Mouse (Mus musculus) MEL (cell line): ENCODE measurements around the gene Tox3. TPM values are rescaled to one million over a fixed set of nuclear protein-coding genes. Genes with fewer than 3 reads are reported as not detected.

Experiments
- DNase-seq: peaks from one replicate; pipeline ENCODE4 v3.0.0; 2011; ENCODE audit warnings: low read depth, low spot score
- H3K27ac ChIP-seq: 2 replicates; pipeline ENCODE4 v1.5.1; 2012; ENCODE audit warnings: low read depth, mild to moderate bottlenecking, control low read depth, low read length, moderate library complexity; ENCODE audit not compliant: control insufficient read depth
- H3K27me3 ChIP-seq, 2 experiments: fragments of 150-350 bp in 1 of 2; sonication (generic) in 1 of 2; 2 replicates each; pipeline ENCODE4 v1.6.1; 2012; ENCODE audit warnings: low read length in 2 of 2, mild to moderate bottlenecking in 2 of 2, improper control_type of control experiment in 1 of 2, moderate library complexity in 1 of 2; ENCODE audit not compliant: insufficient read depth in 2 of 2, control insufficient read depth in 1 of 2
- H3K36me3 ChIP-seq, 2 experiments: 2 replicates each; pipeline ENCODE4 v1.6.1; 2012 to 2014; ENCODE audit warnings: low read length in 2 of 2, improper control_type of control experiment in 1 of 2, inconsistent platforms in 1 of 2, mild to moderate bottlenecking in 1 of 2; ENCODE audit not compliant: insufficient read depth in 2 of 2, control insufficient read depth in 1 of 2
- H3K4me1 ChIP-seq, 2 experiments: fragments of 150-350 bp in 1 of 2; sonication (generic) in 1 of 2; 2 replicates each; pipeline ENCODE4 v1.6.1; 2012; ENCODE audit warnings: low read length in 2 of 2, improper control_type of control experiment in 1 of 2, mild to moderate bottlenecking in 1 of 2; ENCODE audit not compliant: insufficient read depth in 2 of 2, control insufficient read depth in 1 of 2
- H3K4me3 ChIP-seq, 2 experiments: fragments of 150-350 bp in 1 of 2; sonication (generic) in 1 of 2; 2 replicates each; pipeline ENCODE4 v1.5.1; 2012; ENCODE audit warnings: low read depth in 2 of 2, low read length in 2 of 2, mild to moderate bottlenecking in 2 of 2, moderate library complexity in 2 of 2, control low read depth in 1 of 2, improper control_type of control experiment in 1 of 2; ENCODE audit not compliant: control insufficient read depth in 1 of 2, insufficient read depth in 1 of 2
- H3K79me2 ChIP-seq: 2 replicates; pipeline ENCODE4 v1.6.1; 2012; ENCODE audit warnings: mild to moderate bottlenecking, low read length, moderate library complexity; ENCODE audit not compliant: control insufficient read depth, poor library complexity, insufficient read depth
- H3K9ac ChIP-seq: 2 replicates; pipeline ENCODE4 v1.6.1; 2012; ENCODE audit warnings: low read depth, mild to moderate bottlenecking, control low read depth, low read length, moderate library complexity; ENCODE audit not compliant: control insufficient read depth, poor library complexity, severe bottlenecking
- H3K9me3 ChIP-seq: fragments of 150-350 bp; sonication (generic); replicated peaks from 2 replicates; pipeline ENCODE4 v1.6.1; 2012; ENCODE audit warnings: mild to moderate bottlenecking, low read length, improper control_type of control experiment, moderate library complexity; ENCODE audit not compliant: insufficient read depth
- BHLHE40 ChIP-seq: IDR thresholded peaks from 2 replicates; pipeline ENCODE4 v1.6.1; 2012; ENCODE audit warnings: low read depth, mild to moderate bottlenecking, inconsistent platforms, low read length, improper control_type of control experiment, borderline replicate concordance
- CHD2 ChIP-seq: IDR thresholded peaks from 2 replicates; pipeline ENCODE4 v1.6.1; 2011; ENCODE audit warnings: low read length, improper control_type of control experiment
- CTCF ChIP-seq, 3 experiments: IDR thresholded peaks in 2 of 3; conservative IDR thresholded peaks in 1 of 3; 2 replicates each; pipeline ENCODE4 v1.5.1; 2011 to 2012; ENCODE audit warnings: low read length in 3 of 3, low read depth in 2 of 3, mild to moderate bottlenecking in 2 of 3, improper control_type of control experiment in 1 of 3, inconsistent platforms in 1 of 3, mixed read lengths in 1 of 3, moderate library complexity in 1 of 3; ENCODE audit not compliant: control insufficient read depth in 1 of 3, insufficient read depth in 1 of 3, poor library complexity in 1 of 3, severe bottlenecking in 1 of 3
- E2F4 ChIP-seq: IDR thresholded peaks from 2 replicates; pipeline ENCODE4 v1.6.1; 2011; ENCODE audit warnings: low read depth, low read length, improper control_type of control experiment, borderline replicate concordance
- EP300 ChIP-seq, 2 experiments: IDR thresholded peaks; 2 replicates each; pipeline ENCODE4 v1.6.1; 2011; ENCODE audit warnings: improper control_type of control experiment in 2 of 2, low read length in 2 of 2, low read depth in 1 of 2, mild to moderate bottlenecking in 1 of 2
- JUND ChIP-seq: IDR thresholded peaks from 2 replicates; pipeline ENCODE4 v1.6.1; 2011; ENCODE audit warnings: low read depth, mild to moderate bottlenecking, improper control_type of control experiment, low read length
- KAT2A ChIP-seq: conservative IDR thresholded peaks from 2 replicates; pipeline ENCODE4 v1.6.1; 2012; ENCODE audit warnings: low read depth, low read length, improper control_type of control experiment, inconsistent platforms
- MAFK ChIP-seq: IDR thresholded peaks from 2 replicates; pipeline ENCODE4 v1.6.1; 2011; ENCODE audit warnings: low read depth, mild to moderate bottlenecking, low read length, improper control_type of control experiment, borderline replicate concordance
- MAX ChIP-seq: IDR thresholded peaks from 2 replicates; pipeline ENCODE4 v1.6.1; 2011; ENCODE audit warnings: low read length, improper control_type of control experiment
- MXI1 ChIP-seq: IDR thresholded peaks from 2 replicates; pipeline ENCODE4 v1.6.1; 2011; ENCODE audit warnings: mild to moderate bottlenecking, low read depth, low read length, improper control_type of control experiment
- POLR2A ChIP-seq, 2 experiments: IDR thresholded peaks; 2 replicates each; pipeline ENCODE4 v1.6.1; 2011 to 2012; ENCODE audit warnings: low read length in 2 of 2, mild to moderate bottlenecking in 2 of 2, control low read depth in 1 of 2, improper control_type of control experiment in 1 of 2, low read depth in 1 of 2, moderate library complexity in 1 of 2; ENCODE audit not compliant: control insufficient read depth in 1 of 2, insufficient read depth in 1 of 2, poor library complexity in 1 of 2
- RAD21 ChIP-seq: IDR thresholded peaks from 2 replicates; pipeline ENCODE4 v1.6.1; 2011; ENCODE audit warnings: mild to moderate bottlenecking, low read depth, low read length, improper control_type of control experiment
- SIN3A ChIP-seq: IDR thresholded peaks from 2 replicates; pipeline ENCODE4 v1.6.1; 2012; ENCODE audit warnings: low read length, improper control_type of control experiment, inconsistent platforms
- USF1 ChIP-seq: IDR thresholded peaks from 2 replicates; pipeline ENCODE4 v1.6.1; 2014; ENCODE audit warnings: low read depth, mild to moderate bottlenecking, inconsistent platforms, low read length, improper control_type of control experiment, moderate library complexity
- ZC3H11A ChIP-seq: IDR thresholded peaks from 2 replicates; pipeline ENCODE4 v1.6.1; 2012; ENCODE audit warnings: low read depth, mild to moderate bottlenecking, inconsistent platforms, low read length, improper control_type of control experiment
- polyA plus RNA-seq, 2 experiments: library from polyadenylated mRNA; stranded (reverse) in 1 of 2; unstranded in 1 of 2; fragments of >175 nt in 1 of 2; fragments of >200 nt in 1 of 2; gene quantifications; 2 replicates each; pipeline versions ENCODE4 v1.2.1 to v1.2.4; 2012; ENCODE audit warnings: low replicate concordance in 2 of 2, low read depth in 1 of 2; ENCODE audit not compliant: insufficient read length in 2 of 2, insufficient read depth in 1 of 2, missing spikeins in 1 of 2
- total RNA-seq: library from RNA; depleted of rRNA; stranded (reverse); fragments of 300-350 nt; gene quantifications from 2 replicates; pipeline ENCODE4 v1.2.3, GENCODE M21; 2012

Tox3 gene
- total and polyA plus RNA-seq, 3 experiments, result not detected

DNA sequence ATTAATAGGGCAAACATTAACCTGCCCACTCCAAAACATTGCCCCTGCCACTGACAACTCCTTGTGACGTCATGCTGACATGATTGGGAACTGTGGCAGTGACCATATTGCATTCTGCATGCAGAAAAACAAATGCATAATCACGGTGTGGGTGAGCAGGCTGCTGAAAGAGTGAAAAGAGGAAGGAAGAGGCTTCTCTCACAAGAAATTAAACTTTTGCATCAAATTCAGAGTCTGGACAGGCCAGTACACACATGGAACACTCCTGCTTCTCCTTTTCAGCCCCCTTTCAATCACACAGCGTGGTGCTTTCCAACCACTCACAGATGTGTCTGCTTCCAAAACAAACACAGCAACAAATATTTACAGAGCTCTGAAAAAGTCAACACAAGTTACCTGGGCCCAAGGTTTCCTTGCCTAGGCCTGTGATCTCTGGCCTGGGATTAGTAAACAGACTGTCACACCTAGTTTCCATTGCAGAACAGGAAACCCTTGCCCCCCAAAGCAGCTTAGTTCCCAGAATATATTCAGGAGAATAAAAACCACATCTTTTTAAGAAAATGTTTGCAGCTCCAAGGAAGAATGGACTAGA, 43.4 kb upstream of the Tox3 start:
- Histone ChIP-seq H3K36me3 (no peaks in the 10 kb centered on the region), H3K27me3 (no peaks in the 10 kb centered on the region), H3K27ac (no peak overlapping the region), H3K4me3 (no peak overlapping the region), H3K9ac (no peak overlapping the region), H3K4me1 (no peaks in the 10 kb centered on the region), H3K79me2 (no peaks in the 10 kb centered on the region), H3K9me3 (no peaks in the 10 kb centered on the region)
- no peak for DNase-seq
- TF ChIP-seq USF1 (no peak), KAT2A (no peak), POLR2A (IDR thresholded peaks at IDR 0.05; ENCODE audit: control insufficient read depth in 1 of 2, insufficient read depth in 1 of 2, low read depth in 1 of 2, low read length in 2 of 2, poor library complexity in 1 of 2) (no peak), CHD2 (no peak), SIN3A (no peak)

DNA sequence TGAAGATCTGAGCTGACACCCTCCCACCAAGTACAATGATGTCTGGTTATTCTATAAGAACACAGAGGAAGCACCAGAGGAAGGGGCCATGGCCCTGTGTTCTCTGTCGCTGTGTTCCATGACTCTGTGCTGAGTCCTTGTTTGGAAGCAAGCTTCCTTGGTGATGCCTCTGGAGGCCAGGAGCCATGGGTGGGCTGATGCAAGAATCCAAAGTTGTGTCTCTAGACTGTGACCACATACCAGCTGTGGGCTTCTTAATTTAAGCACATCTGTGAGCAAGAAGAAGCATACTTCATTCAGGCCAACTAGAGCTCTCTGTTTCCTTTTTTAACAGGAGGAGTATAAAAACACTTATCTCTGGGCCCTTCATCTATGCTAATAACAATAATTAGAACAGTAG, 42.7 kb upstream of the Tox3 start:
- H3K36me3 ChIP-seq, result no peaks in the 10 kb centered on the region
- no peak overlapping the region for H3K9ac ChIP-seq
- TF ChIP-seq MAFK, result no peak
- no peak for TF ChIP-seq MXI1
- TF ChIP-seq EP300 (IDR thresholded peaks at IDR 0.05; ENCODE audit: low read depth in 1 of 2, low read length in 2 of 2), result no peak
- TF ChIP-seq SIN3A, result no peak
- no peak for TF ChIP-seq CTCF (IDR thresholded peaks at IDR 0.05 in 2 of 3, conservative IDR thresholded peaks at IDR 0.05 in 1 of 3; ENCODE audit: control insufficient read depth in 1 of 3, insufficient read depth in 1 of 3, low read depth in 2 of 3, low read length in 3 of 3, poor library complexity in 1 of 3, severe bottlenecking in 1 of 3)
- no peak for TF ChIP-seq E2F4
- TF ChIP-seq MAX, result no peak
- no peak for TF ChIP-seq ZC3H11A
- TF ChIP-seq USF1, result no peak
- TF ChIP-seq JUND, result no peak
- TF ChIP-seq, all 39 proteins: peak for 0
- Histone ChIP-seq H3K9me3 (no peaks in the 10 kb centered on the region), H3K27me3 (no peaks in the 10 kb centered on the region), H3K4me3 (no peak overlapping the region), H3K27ac (no peak overlapping the region), H3K79me2 (no peaks in the 10 kb centered on the region), H3K4me1 (no peaks in the 10 kb centered on the region)
- no peak for DNase-seq

DNA sequence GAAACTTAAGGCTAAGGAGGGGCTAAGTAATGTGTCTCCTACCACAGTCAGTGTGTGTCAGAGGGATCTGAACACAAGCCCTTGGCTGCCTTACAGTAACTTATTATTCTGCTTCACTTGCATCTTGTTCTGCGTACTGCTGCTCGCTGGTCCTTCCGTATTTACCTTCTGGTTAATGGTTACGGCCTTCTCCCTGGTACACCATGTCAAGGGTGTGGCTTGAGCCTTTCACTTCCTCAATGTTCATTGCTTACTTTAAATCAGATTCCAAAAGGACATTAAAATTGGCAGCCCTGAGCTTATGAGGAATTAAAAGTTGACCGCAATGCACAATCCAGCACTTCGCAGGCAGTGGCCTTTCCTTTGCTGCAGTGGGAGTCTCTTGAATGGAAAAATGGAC, 30.9 kb upstream of the Tox3 start:
- no peak overlapping the region for H3K27ac ChIP-seq
- H3K79me2 ChIP-seq, result no peaks in the 10 kb centered on the region
- H3K9ac ChIP-seq, result no peak overlapping the region
- no peaks in the 10 kb centered on the region for H3K9me3 ChIP-seq
- no peak overlapping the region for H3K4me3 ChIP-seq
- no peaks in the 10 kb centered on the region for H3K36me3 ChIP-seq
- no peaks in the 10 kb centered on the region for H3K4me1 ChIP-seq
- no peak for TF ChIP-seq BHLHE40
- no peak for TF ChIP-seq MAFK
- TF ChIP-seq MXI1, result no peak
- TF ChIP-seq RAD21, result no peak
- TF ChIP-seq, all 39 proteins: peak for 0
- no peaks in the 10 kb centered on the region for H3K27me3 ChIP-seq
- DNase-seq, result no peak
